Mouse (Mus musculus) stomach, postnatal 0 days (tissue): ENCODE measurements at regions not wholly inside any gene's neighbourhood (a gene's known extent, or its start where the extent isn't known, plus 50 kb on each side); places are given as distances from the start of the nearest gene placed in this dataset.

Experiments
- CTCF ChIP-seq: IDR thresholded peaks from 2 replicates; pipeline ENCODE4 v1.5.1; 2016; ENCODE audit warnings: antibody characterized with exemption, low read depth, mild to moderate bottlenecking, moderate library complexity
- EP300 ChIP-seq: optimal IDR thresholded peaks from 2 replicates; pipeline ENCODE3; 2016; ENCODE audit warnings: antibody characterized with exemption

GRCm38 (mm10) chr13:35404428-35404827 is 255.2 kb upstream of the Cdyl start:
- TF ChIP-seq EP300, result no peak
- TF ChIP-seq CTCF, result no peak
